Mouse (Mus musculus): Measurements from ENCODE around the gene Camta1. TPM values are rescaled to one million over a fixed set of nuclear protein-coding genes. Genes with fewer than 3 reads are reported as not detected.

Camta1 gene
- polyA plus RNA-seq, 1 experiment = 1.8 TPM

DNA sequence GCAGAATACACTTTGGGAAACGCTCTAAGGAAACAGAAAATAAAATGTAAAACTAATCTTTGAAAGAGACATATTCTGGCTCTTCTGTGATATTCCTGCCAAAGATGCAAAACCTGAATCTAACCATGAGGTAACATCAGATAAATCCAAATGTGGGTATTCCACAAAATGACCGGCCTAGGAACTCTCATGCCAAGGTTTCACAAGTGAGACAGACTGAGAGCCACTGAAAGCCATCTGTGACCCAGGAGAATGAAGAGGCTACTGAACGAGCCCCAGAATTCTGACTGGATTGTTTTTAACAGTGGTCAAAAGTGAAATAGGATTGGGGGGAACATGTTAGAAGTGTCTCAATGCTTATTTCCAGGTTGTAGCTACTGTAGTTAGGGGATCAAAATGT, 25.8 kb downstream of the Camta1 start:
- no peaks in the 10 kb centered on the region for H3K27me3 ChIP-seq (ENCODE audit: control insufficient read depth)
- H3K4me3 ChIP-seq (replicated peaks) = no peak overlapping the region
- peaks cover 52% of the 10 kb centered on the region for H3K4me1 ChIP-seq (ENCODE audit: control insufficient read depth)
- H3K9me3 ChIP-seq (ENCODE audit: control insufficient read depth, low read length) = no peaks in the 10 kb centered on the region
- H3K36me3 ChIP-seq (ENCODE audit: control insufficient read depth) = peaks cover 9% of the 10 kb centered on the region
- TF ChIP-seq TAL1 (IDR thresholded peaks at IDR 0.05; ENCODE audit: low read length) (no peak), GATA1 (IDR thresholded peaks at IDR 0.05; ENCODE audit: low read length) (no peak)

DNA sequence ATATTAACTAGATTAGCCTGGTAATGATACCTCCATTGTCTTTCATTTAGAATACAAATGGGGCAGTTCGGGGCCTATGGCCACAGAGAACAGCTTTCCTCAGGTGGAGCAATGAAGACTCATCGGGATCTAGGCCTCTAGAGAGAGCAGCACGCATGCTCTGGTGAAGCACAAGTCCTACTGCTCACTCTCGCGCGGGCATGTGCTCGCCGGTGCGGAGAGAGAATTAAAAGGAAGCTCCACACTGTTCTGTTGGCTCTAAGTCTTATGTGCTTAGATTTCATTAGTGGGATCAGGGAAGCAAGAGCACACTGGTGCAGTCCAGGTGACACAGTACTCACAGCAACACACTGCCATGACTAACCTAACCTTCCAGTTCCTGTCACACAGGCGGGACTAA, 27.1 kb downstream of the Camta1 start:
- Histone ChIP-seq H3K36me3 (ENCODE audit: control insufficient read depth) (peaks cover 14% of the 10 kb centered on the region), H3K9me3 (ENCODE audit: control insufficient read depth, low read length) (no peaks in the 10 kb centered on the region), H3K4me3 (replicated peaks) (no peak overlapping the region), H3K4me1 (ENCODE audit: control insufficient read depth) (peaks cover 44% of the 10 kb centered on the region), H3K27me3 (ENCODE audit: control insufficient read depth) (no peaks in the 10 kb centered on the region)
- no peak for TF ChIP-seq GATA1 (IDR thresholded peaks at IDR 0.05; ENCODE audit: low read length)
- TF ChIP-seq TAL1 (IDR thresholded peaks at IDR 0.05; ENCODE audit: low read length) = no peak

DNA sequence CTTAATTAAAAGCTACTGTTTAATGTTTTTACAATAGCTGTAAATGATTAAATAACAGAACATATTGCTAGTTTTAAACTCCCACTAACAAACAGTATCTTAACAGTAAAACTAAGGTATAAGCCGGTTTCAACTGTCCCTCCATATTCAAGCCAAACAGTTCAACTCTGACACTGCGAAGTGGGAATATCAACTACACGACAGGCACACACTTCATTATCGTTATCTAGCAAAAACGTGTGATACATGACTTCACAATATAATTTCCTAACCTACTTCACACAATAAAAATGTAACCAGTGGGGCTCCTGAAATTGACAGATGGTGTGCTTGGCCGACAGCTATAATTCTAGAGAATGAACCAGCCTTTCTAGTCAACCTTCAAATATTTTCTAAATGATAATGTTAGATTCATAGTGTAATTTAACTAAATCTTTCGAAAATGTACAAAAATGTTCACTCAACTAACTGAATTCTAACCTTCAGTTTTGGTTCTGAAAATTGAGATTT, 27.7 kb downstream of the Camta1 start:
- Histone ChIP-seq H3K27me3 (ENCODE audit: control insufficient read depth) (no peaks in the 10 kb centered on the region), H3K4me1 (ENCODE audit: control insufficient read depth) (peaks cover 43% of the 10 kb centered on the region), H3K9me3 (ENCODE audit: control insufficient read depth, low read length) (no peaks in the 10 kb centered on the region), H3K4me3 (replicated peaks) (no peak overlapping the region), H3K36me3 (ENCODE audit: control insufficient read depth) (peaks cover 19% of the 10 kb centered on the region)
- no peak for TF ChIP-seq TAL1 (IDR thresholded peaks at IDR 0.05; ENCODE audit: low read length)
- TF ChIP-seq GATA1 (IDR thresholded peaks at IDR 0.05; ENCODE audit: low read length) = no peak

DNA sequence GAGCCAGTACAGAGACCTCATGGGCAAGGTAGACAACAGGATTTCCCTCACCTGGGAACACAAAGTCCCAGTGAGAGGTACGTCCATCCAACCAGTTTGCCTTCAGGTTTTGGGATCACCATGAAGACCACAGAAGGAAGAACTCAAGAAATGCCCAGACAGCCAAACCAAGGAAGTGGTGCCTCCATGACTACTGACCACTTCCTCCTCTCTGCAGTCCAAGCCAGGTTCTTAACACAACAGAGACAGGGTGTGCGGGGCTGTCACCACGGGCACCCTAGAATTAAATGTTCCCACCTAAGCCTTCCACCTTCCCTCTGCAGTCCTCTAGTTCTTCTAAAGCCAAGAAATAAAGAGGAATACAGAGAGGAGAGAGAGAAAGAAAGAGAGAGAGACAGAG, 33.8 kb downstream of the Camta1 start:
- TF ChIP-seq TAL1 (IDR thresholded peaks at IDR 0.05; ENCODE audit: low read length) (no peak), GATA1 (IDR thresholded peaks at IDR 0.05; ENCODE audit: low read length) (no peak)
- Histone ChIP-seq H3K4me3 (replicated peaks) (no peak overlapping the region), H3K36me3 (ENCODE audit: control insufficient read depth) (peaks cover 24% of the 10 kb centered on the region), H3K9me3 (ENCODE audit: control insufficient read depth, low read length) (no peaks in the 10 kb centered on the region), H3K4me1 (ENCODE audit: control insufficient read depth) (peaks cover 8% of the 10 kb centered on the region), H3K27me3 (ENCODE audit: control insufficient read depth) (no peaks in the 10 kb centered on the region)

DNA sequence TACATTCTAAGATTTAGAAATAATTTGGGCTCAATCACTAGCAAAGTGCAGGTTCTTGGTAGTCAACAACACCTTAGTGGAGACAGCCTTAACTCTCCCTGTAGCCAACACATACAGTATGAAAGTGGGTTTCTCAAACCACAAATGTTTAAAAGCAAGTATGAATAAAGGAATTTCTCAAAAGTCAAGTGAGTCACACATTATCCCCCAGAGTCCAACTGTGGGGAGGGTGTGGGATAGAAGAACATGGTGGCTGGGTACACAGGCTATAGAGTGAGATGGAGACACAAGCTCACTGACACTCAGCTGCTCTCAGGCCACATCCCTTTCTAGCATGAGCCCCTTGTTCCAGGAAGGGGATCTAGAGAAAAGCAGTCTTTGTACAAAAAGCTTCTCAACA, 34.3 kb downstream of the Camta1 start:
- no peaks in the 10 kb centered on the region for H3K27me3 ChIP-seq (ENCODE audit: control insufficient read depth)
- H3K9me3 ChIP-seq (ENCODE audit: control insufficient read depth, low read length) = no peaks in the 10 kb centered on the region
- no peak overlapping the region for H3K4me3 ChIP-seq (replicated peaks)
- TF ChIP-seq GATA1 (IDR thresholded peaks at IDR 0.05; ENCODE audit: low read length) (no peak), TAL1 (IDR thresholded peaks at IDR 0.05; ENCODE audit: low read length) (no peak)
- H3K4me1 ChIP-seq (ENCODE audit: control insufficient read depth) = peaks cover 6% of the 10 kb centered on the region
- peaks cover 24% of the 10 kb centered on the region for H3K36me3 ChIP-seq (ENCODE audit: control insufficient read depth)

DNA sequence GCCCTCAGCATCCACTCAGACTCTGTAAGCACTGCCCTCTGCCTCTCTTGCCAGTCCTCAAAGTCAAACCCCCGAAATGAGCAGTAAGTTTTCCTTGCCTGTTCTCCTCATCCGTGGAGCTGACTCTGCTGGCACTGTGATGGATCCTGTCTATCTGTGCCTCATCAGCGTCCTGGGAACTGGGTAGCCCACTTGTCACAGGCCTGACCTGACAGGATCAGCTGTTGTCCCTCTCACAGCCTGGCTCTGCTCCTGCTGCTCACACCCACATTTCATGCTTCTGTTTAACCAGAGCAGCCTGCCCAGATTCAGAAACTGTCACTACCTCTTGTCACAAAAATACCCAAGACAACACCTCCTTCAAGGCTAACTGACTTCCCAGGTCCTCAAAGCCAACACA, 37.7 kb downstream of the Camta1 start:
- no peak overlapping the region for H3K4me3 ChIP-seq (replicated peaks)
- peaks cover 7% of the 10 kb centered on the region for H3K4me1 ChIP-seq (ENCODE audit: control insufficient read depth)
- no peaks in the 10 kb centered on the region for H3K27me3 ChIP-seq (ENCODE audit: control insufficient read depth)
- no peaks in the 10 kb centered on the region for H3K9me3 ChIP-seq (ENCODE audit: control insufficient read depth, low read length)
- peaks cover 14% of the 10 kb centered on the region for H3K36me3 ChIP-seq (ENCODE audit: control insufficient read depth)
- TF ChIP-seq GATA1 (IDR thresholded peaks at IDR 0.05; ENCODE audit: low read length) (no peak), TAL1 (IDR thresholded peaks at IDR 0.05; ENCODE audit: low read length) (no peak)

DNA sequence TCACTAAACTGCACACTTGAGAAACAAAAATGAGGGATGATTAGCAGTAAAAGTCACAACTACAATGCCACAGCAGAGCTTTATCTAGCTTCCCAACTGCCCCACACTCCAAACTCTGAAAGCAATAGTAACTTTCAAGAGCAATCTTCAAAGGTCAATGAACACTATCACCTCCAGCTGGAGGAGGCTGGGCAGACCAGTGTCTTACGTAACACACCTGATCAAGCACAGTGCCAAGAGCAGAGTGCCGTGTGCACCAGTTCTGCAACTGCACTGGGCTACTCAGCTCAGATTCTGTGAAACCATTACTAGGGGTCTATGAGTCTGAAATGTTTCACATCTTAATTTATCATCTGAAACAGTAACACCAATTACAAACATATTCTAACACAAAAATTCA, 38.7 kb downstream of the Camta1 start:
- Histone ChIP-seq H3K9me3 (ENCODE audit: control insufficient read depth, low read length) (no peaks in the 10 kb centered on the region), H3K4me3 (replicated peaks) (no peak overlapping the region), H3K27me3 (ENCODE audit: control insufficient read depth) (no peaks in the 10 kb centered on the region), H3K4me1 (ENCODE audit: control insufficient read depth) (peaks cover 15% of the 10 kb centered on the region), H3K36me3 (ENCODE audit: control insufficient read depth) (peaks cover 8% of the 10 kb centered on the region)
- TF ChIP-seq TAL1 (IDR thresholded peaks at IDR 0.05; ENCODE audit: low read length) (no peak), GATA1 (IDR thresholded peaks at IDR 0.05; ENCODE audit: low read length) (no peak)

DNA sequence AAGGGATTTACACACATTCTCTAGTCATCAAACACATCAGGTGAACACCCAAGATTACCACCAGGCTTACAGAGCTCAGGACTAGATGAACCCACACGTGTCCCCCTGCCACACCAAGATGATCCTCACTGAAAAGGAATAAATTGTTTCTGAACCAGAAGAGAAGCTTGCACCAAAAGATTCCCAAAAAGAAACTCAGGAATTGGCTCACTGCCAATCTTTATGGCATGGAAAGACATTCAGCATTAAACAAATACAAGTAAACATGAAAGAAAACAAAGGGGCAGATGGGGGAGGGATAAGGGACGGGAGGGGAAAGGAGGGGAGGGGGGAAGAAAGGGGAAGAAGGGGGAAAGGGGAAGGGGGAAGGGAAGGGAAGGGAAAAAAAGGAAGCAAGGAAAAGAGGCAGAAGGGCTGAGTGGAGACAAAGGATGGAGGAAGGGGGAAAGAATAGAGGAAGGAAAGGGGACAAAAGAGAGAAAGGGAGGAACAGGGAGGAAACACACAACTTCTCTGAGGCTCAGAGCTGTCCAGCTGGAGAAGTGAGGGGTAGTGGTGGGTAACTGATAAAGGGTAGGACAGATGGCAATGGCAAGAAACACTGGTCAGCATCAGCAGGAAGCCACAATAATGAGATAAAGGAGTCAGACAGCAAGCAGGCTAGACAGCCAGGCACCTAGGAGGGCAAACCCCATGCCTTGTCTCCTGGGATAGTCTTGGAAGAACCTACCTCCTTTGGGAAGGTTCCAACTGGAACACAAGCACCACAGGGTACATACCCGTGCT, 43.5 kb downstream of the Camta1 start:
- Histone ChIP-seq H3K36me3 (ENCODE audit: control insufficient read depth) (peaks cover 2% of the 10 kb centered on the region; the same call in 1 of the 2 replicates), H3K4me3 (replicated peaks) (no peak overlapping the region), H3K9me3 (ENCODE audit: control insufficient read depth, low read length) (no peaks in the 10 kb centered on the region), H3K27me3 (ENCODE audit: control insufficient read depth) (no peaks in the 10 kb centered on the region), H3K4me1 (ENCODE audit: control insufficient read depth) (peaks cover 17% of the 10 kb centered on the region)
- no peak for TF ChIP-seq GATA1 (IDR thresholded peaks at IDR 0.05; ENCODE audit: low read length)
- no peak for TF ChIP-seq TAL1 (IDR thresholded peaks at IDR 0.05; ENCODE audit: low read length)

DNA sequence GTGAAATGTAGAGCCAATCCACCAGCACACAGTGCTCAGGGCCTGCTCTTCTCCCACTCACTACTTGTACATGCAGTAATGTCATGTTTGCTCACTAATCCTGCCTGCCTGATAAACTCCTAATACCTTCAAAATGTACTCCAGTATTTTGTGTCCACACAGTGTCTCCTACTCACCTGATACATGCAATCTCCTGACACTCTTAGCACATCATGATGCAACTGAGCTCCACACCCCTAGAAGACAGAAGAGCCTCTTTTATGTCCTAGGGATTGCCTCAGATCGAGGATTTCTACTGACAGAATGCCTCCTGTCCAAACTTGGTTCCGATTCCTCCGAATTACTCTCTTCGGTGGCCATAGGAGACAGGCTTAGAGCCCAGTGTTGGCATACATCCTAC, 48.0 kb downstream of the Camta1 start:
- Histone ChIP-seq H3K27me3 (ENCODE audit: control insufficient read depth) (no peaks in the 10 kb centered on the region), H3K4me1 (ENCODE audit: control insufficient read depth) (peaks cover 12% of the 10 kb centered on the region), H3K36me3 (ENCODE audit: control insufficient read depth) (peaks cover under 1% of the 10 kb centered on the region; the same call in 1 of the 2 replicates), H3K9me3 (ENCODE audit: control insufficient read depth, low read length) (no peaks in the 10 kb centered on the region), H3K4me3 (replicated peaks) (no peak overlapping the region)
- TF ChIP-seq GATA1 (IDR thresholded peaks at IDR 0.05; ENCODE audit: low read length) = no peak
- no peak for TF ChIP-seq TAL1 (IDR thresholded peaks at IDR 0.05; ENCODE audit: low read length)
